Mouse (Mus musculus) G1E (cell line): ENCODE measurements around the gene Spata17.

Experiments used
- CTCF ChIP-seq: IDR thresholded peaks from 2 replicates; pipeline ENCODE4 v1.5.1; 2012; ENCODE audit warnings: low read depth, low read length, inconsistent platforms, mixed read lengths
- GATA1 ChIP-seq: IDR thresholded peaks from 2 replicates; pipeline ENCODE4 v1.6.1; 2012; ENCODE audit warnings: borderline replicate concordance, low read length, inconsistent platforms, mixed read lengths
- POLR2AphosphoS5 ChIP-seq: IDR thresholded peaks from 2 replicates; pipeline ENCODE4 v1.6.1; 2012; ENCODE audit warnings: low read depth, low read length, inconsistent platforms; ENCODE audit not compliant: insufficient replicate concordance
- TAL1 ChIP-seq: conservative IDR thresholded peaks from 2 replicates; pipeline ENCODE4 v1.6.1; 2012; ENCODE audit warnings: low read depth, low read length, inconsistent platforms, mixed read lengths

DNA sequence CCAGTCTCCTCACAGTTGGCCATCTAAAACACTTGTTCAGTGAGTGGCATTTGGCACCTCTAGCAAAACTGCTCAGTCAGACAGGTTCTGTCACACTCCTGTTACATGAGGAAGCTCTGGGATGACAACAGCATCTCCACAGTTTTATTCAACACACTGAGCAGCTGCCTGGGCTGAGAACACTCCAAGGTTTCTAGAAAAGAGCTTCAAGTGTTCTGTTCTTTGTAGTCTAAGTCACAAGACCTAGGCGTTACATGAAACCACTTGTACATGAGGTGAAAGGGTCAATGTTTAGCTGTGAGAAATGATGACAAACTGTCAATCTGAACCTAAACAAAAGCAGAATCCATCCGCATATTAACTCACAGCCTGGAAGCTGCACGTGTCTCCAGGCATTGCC lies 161.4 kb downstream of the Spata17 start:
- no peak for TF ChIP-seq CTCF
- TF ChIP-seq POLR2AphosphoS5, result no peak
- no peak for TF ChIP-seq GATA1
- TF ChIP-seq TAL1, result no peak
